Mouse (Mus musculus): ENCODE data around the gene Mcl1. TPM values are rescaled to one million over a fixed set of nuclear protein-coding genes. Genes with fewer than 3 reads are reported as not detected.

Mcl1 gene
- total RNA-seq, 2 experiments from 2014 or later = 49.6 to 55.2 TPM

- no peak for TF ChIP-seq CTCF (conservative IDR thresholded peaks at IDR 0.05)
- H3K4me3 ChIP-seq = no peak overlapping the region
- no peak for DNase-seq (ENCODE audit: low spot score in 2 of 2)
- H3K27ac ChIP-seq = peak overlapping the region; percentile 70; the same call in 1 of the 2 replicates
Observed at GRCm38 (mm10) chr3:95700233-95700681, 41.7 kb downstream of the Mcl1 start.

- DNase-seq (ENCODE audit: low spot score in 2 of 2) = no peak
- no peak overlapping the region for H3K4me3 ChIP-seq
- peak overlapping the region; percentile 70 for H3K27ac ChIP-seq
- no peak for TF ChIP-seq CTCF (conservative IDR thresholded peaks at IDR 0.05)
Observed at GRCm38 (mm10) chr3:95701085-95701484, 42.5 kb downstream of the Mcl1 start.

DNA sequence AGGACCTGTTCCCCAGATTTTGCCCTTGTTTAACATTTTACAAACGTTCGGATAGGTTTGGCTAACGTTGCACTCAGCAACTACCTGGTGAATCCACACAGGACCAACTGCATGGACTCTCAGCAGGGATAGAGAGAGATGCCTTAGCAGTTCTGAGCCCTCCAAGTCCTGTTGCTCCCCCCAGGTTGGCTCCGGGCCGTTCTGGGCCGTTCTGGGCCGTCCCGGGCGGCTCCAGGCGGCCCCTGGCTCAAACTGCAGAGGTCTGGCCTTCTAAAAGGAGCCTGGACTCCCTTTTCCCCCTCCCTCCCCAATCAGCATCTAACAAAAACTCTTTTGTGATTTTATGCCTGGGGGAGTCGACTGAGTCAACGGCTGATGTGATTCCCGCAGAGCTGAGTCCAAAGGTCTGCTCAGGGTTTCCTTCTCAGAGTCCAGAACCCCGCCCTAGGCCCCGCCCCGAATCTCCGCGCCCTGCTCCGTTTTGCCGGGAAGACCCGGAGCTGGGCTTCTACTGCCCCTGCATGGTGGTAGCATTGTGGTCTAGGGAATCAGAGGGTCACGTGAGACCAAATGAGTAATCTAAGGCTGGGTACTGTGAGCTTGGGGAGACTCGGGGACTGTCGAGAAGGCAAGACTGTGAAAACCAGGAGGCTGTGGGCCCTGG is 43.4 kb downstream of the Mcl1 start:
- peak; percentile 28 to 39 for DNase-seq (ENCODE audit: low spot score in 2 of 2)
- H3K27ac ChIP-seq = peak overlapping the region; percentile 70

DNA sequence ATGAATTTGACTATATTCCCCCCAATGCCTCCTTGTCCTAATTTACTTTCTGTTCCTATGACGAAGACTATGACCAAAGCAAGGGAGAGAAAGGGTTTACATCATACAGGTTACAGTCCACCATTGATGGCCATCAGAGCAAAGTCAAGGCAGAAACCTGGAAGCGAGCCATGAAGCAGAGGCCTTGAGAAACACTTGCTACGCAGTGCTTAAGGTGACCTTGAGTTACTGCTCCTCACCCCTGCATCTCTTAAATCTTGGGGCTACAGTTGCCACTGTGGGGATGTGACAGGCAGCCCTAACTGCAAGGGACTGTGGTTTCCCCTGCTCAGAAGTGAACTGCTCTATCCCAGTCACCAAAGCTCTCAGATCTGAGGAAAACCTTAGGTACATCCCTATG is 44.7 kb downstream of the Mcl1 start:
- DNase-seq (ENCODE audit: low spot score in 2 of 2) = no peak
- no peak for TF ChIP-seq CTCF (conservative IDR thresholded peaks at IDR 0.05)
- H3K4me3 ChIP-seq = no peak overlapping the region

More for the DNA sequence above, 43.4 kb downstream of the Mcl1 start:
- peak overlapping the region; percentile 33 for H3K4me3 ChIP-seq
- TF ChIP-seq CTCF (conservative IDR thresholded peaks at IDR 0.05) = peak; percentile 46

DNA sequence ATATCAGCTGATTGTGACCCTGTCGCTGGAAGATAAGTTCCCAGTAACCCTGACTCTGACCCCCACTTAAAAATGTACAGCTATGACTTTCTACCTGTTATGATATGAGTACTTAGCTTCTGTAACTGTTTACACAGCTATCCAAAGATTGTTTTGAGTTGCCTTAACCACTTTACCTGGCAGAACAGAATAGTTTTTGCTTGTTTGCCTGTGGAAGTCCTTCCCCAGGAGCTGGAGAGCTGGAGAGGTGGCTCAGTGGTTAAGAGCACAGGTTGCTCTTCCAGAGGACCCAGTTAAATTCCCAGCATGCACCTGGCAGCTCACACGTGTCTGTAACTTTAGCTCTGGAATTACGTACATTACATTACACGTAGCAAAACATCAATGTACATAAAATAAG is 46.0 kb downstream of the Mcl1 start:
- no peak for TF ChIP-seq CTCF (conservative IDR thresholded peaks at IDR 0.05)
- no peak overlapping the region for H3K27ac ChIP-seq
- no peak for DNase-seq (ENCODE audit: low spot score in 2 of 2)
- no peak overlapping the region for H3K4me3 ChIP-seq

More for the DNA sequence above, 44.7 kb downstream of the Mcl1 start:
- no peak overlapping the region for H3K27ac ChIP-seq

- H3K27ac ChIP-seq = peak overlapping the region; percentile 28; the same call in 1 of the 2 replicates
- no peak for DNase-seq (ENCODE audit: low spot score in 2 of 2)
- no peak overlapping the region for H3K4me3 ChIP-seq
- no peak for TF ChIP-seq CTCF (conservative IDR thresholded peaks at IDR 0.05)
Observed at GRCm38 (mm10) chr3:95706273-95706672, 47.7 kb downstream of the Mcl1 start.

GRCm38 (mm10) chr3:95707497-95707896 is 48.9 kb downstream of the Mcl1 start:
- no peak for TF ChIP-seq CTCF (conservative IDR thresholded peaks at IDR 0.05)
- Histone ChIP-seq H3K4me3 (no peak overlapping the region), H3K27ac (no peak overlapping the region)
- no peak for DNase-seq (ENCODE audit: low spot score in 2 of 2)

- no peak overlapping the region for H3K27ac ChIP-seq
- no peak overlapping the region for H3K4me3 ChIP-seq
- DNase-seq (ENCODE audit: low spot score in 2 of 2) = no peak
- no peak for TF ChIP-seq CTCF (conservative IDR thresholded peaks at IDR 0.05)
Observed at GRCm38 (mm10) chr3:95709044-95709443, 50.5 kb downstream of the Mcl1 start.

DNA sequence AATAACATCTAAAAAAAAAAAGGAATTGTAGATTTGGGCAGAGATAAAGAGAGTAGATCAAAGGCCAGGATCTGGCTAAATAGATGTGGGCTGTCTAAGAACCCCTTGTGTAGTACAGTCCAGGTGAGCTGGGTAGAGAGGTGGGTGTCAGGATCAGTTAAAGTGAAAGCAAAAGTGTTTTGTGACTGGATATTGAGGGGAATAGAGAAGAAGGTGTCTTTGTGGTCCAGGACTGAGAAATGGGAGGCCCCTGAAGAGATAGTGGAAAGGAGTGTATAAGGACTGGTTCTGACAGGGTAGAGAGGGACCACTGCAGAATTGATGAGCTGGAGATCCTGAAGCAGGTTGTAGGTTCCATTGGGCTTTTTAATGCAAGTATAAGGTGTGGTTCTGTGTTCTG is 51.4 kb downstream of the Mcl1 start:
- H3K4me3 ChIP-seq = no peak overlapping the region
- no peak for TF ChIP-seq CTCF (conservative IDR thresholded peaks at IDR 0.05)
- H3K27ac ChIP-seq = no peak overlapping the region

More for the DNA sequence above, 51.4 kb downstream of the Mcl1 start:
- DNase-seq (ENCODE audit: low spot score in 2 of 2) = no peak

Other genes starting within 250 kb of the Mcl1 start
- gene Arnt, start 224.4 kb upstream of the Mcl1 start, total RNA-seq (2021) = 10 to 100 TPM; 36.0 to 45.1 TPM
- 1 to 10 TPM; 2.6 TPM for gene Ctsk, start 159.5 kb upstream of the Mcl1 start, total RNA-seq (2021)
- gene Ctss, start 132.0 kb upstream of the Mcl1 start, total RNA-seq (2021) = 10 to 100 TPM; 55.0 to 57.5 TPM
- gene Hormad1, start 99.1 kb upstream of the Mcl1 start, total RNA-seq (2021) = not detected
- 10 to 100 TPM; 21.6 to 23.2 TPM for gene Golph3l, start 69.9 kb upstream of the Mcl1 start, total RNA-seq (2021)
- 100 to 1,000 TPM; 302 to 322 TPM for gene Ensa, start 33.8 kb upstream of the Mcl1 start, total RNA-seq (2021)
- 1 to 10 TPM; 7.0 to 7.9 TPM for gene Adamtsl4, start 29.1 kb downstream of the Mcl1 start, total RNA-seq (2021)
- gene Ecm1, start 80.8 kb downstream of the Mcl1 start, total RNA-seq (2021) = 10 to 100 TPM in 1 of 2 experiments, 1 to 10 TPM in 1; 9.3 to 10.5 TPM
- gene Tars2, start 101.4 kb downstream of the Mcl1 start, total RNA-seq (2021) = 10 to 100 TPM; 43.1 to 44.0 TPM
- 10 to 100 TPM; 60.3 to 65.5 TPM for gene Rprd2, start 160.1 kb downstream of the Mcl1 start, total RNA-seq (2021)
- 10 to 100 TPM; 33.0 to 38.1 TPM for gene Prpf3, start 197.1 kb downstream of the Mcl1 start, total RNA-seq (2021)
- 100 to 1,000 TPM; 155 to 164 TPM for gene Mrps21, start 212.7 kb downstream of the Mcl1 start, total RNA-seq (2021)
- 10 to 100 TPM; 10.3 to 11.7 TPM for gene Ciart, start 223.5 kb downstream of the Mcl1 start, total RNA-seq (2021)
- gene BC028528, start 233.2 kb downstream of the Mcl1 start, total RNA-seq (2021) = 1 to 10 TPM; 3.4 to 4.8 TPM
- gene Aph1a, start 235.2 kb downstream of the Mcl1 start, total RNA-seq (2021) = 10 to 100 TPM; 69.0 to 79.8 TPM
- gene Car14, start 245.9 kb downstream of the Mcl1 start, total RNA-seq (2021) = 1 to 10 TPM; 6.9 to 9.9 TPM